Mouse (Mus musculus): ENCODE results near the gene Nemf. TPM values are rescaled to one million over a fixed set of nuclear protein-coding genes. Genes with fewer than 3 reads are reported as not detected.

Gene Nemf
- polyA plus RNA-seq, 1 experiment = 43.5 TPM

DNA sequence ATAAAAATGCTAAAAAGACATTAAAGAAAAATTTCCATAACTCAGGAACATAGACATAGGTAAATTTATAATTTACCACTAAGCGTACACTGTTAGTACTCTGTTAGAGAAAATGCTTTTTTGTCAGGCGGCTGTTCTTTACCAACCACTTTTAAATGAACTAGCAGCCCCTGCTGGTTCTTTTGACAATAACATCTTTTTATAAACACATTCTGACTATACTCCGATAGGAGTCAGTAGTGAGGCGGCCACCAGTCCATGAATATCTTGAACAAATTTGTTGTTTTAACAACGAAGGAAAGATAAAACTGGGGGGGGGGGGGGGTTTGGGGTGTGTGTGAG, 3.7 kb upstream of the Nemf start:
- TF ChIP-seq POLR2A (IDR thresholded peaks at IDR 0.05; ENCODE audit: borderline replicate concordance, control insufficient read depth, low read depth, low read length) (no peak), CTCF (IDR thresholded peaks at IDR 0.05; ENCODE audit: control insufficient read depth, insufficient read depth, low read length) (0 out of 2 replicates have a peak, but pooled peaks have one; percentile 6)
- Histone ChIP-seq H3K4me3 (replicated peaks; ENCODE audit: control insufficient read depth, low read depth, low read length) (no peak overlapping the region), H3K27ac (ENCODE audit: control insufficient read depth, insufficient read depth, low read depth, low read length, poor library complexity) (no peak overlapping the region), H3K4me1 (ENCODE audit: control insufficient read depth, insufficient read depth, low read length) (no peaks in the 10 kb centered on the region; the same call in 1 of the 2 replicates)
- WGBS = 8% methylated on average over 5 of the region's 5 CpGs

- 6% methylated on average over 13 of the region's 13 CpGs for WGBS
- Histone ChIP-seq H3K27ac (ENCODE audit: control insufficient read depth, insufficient read depth, low read depth, low read length, poor library complexity) (no peak overlapping the region), H3K4me1 (ENCODE audit: control insufficient read depth, insufficient read depth, low read length) (no peaks in the 10 kb centered on the region; the same call in 1 of the 2 replicates), H3K4me3 (replicated peaks; ENCODE audit: control insufficient read depth, low read depth, low read length) (peak overlapping the region; percentile 80)
- no peak for TF ChIP-seq CTCF (IDR thresholded peaks at IDR 0.05; ENCODE audit: control insufficient read depth, insufficient read depth, low read length)
- TF ChIP-seq POLR2A (IDR thresholded peaks at IDR 0.05; ENCODE audit: borderline replicate concordance, control insufficient read depth, low read depth, low read length) = no peak
Measured at GRCm38 (mm10) chr12:69357300-69357646, 308 bp upstream of the Nemf start.

DNA sequence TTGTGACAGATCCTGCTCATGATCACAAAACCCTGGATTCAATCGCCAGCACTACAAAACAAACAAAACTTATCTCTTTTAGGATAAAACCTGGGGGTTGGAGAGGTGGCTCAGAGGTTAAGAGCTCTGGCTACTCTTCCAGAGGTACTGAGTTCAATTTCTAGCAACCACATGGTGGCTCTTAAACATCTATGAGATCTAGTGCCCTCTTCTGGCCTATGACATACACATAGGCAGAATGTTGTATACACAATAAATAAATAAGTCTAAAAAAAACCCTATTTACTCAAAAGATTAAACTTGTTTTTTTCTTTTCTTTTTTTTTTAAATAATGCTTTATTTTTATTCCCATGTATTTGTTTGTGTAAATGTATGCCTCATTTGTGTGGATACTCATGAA, 5.3 kb downstream of the Nemf start:
- TF ChIP-seq CTCF (IDR thresholded peaks at IDR 0.05; ENCODE audit: control insufficient read depth, insufficient read depth, low read length) = no peak
- no peak for TF ChIP-seq POLR2A (IDR thresholded peaks at IDR 0.05; ENCODE audit: borderline replicate concordance, control insufficient read depth, low read depth, low read length)
- WGBS = 93% methylated on average over 1 of the region's 1 CpGs
- no peaks in the 10 kb centered on the region; the same call in 1 of the 2 replicates for H3K4me1 ChIP-seq (ENCODE audit: control insufficient read depth, insufficient read depth, low read length)
- no peak overlapping the region for H3K27ac ChIP-seq (ENCODE audit: control insufficient read depth, insufficient read depth, low read depth, low read length, poor library complexity)
- no peak overlapping the region for H3K4me3 ChIP-seq (replicated peaks; ENCODE audit: control insufficient read depth, low read depth, low read length)

DNA sequence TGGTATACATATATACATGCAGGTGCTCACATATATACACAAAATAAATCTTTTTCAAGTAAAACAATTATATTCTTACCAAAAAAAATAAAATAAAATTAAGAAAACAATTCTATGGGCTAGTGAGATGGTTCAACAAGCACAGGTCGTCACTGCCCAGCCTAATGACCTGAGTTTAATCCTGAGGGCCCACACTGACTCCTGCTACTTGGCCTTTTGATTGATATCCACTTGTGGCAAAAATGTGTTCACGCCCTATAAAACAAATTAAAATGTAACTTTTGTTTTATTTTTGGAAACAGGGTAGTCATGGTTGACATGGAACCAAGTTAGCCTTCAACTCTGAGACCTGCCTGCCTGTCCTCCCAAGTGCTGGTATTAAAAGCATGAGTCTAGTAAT, 7.0 kb downstream of the Nemf start:
- Histone ChIP-seq H3K4me1 (ENCODE audit: control insufficient read depth, insufficient read depth, low read length) (no peaks in the 10 kb centered on the region), H3K27ac (ENCODE audit: control insufficient read depth, insufficient read depth, low read depth, low read length, poor library complexity) (no peak overlapping the region), H3K4me3 (replicated peaks; ENCODE audit: control insufficient read depth, low read depth, low read length) (no peak overlapping the region)
- TF ChIP-seq CTCF (IDR thresholded peaks at IDR 0.05; ENCODE audit: control insufficient read depth, insufficient read depth, low read length) (no peak), POLR2A (IDR thresholded peaks at IDR 0.05; ENCODE audit: borderline replicate concordance, control insufficient read depth, low read depth, low read length) (no peak)
- WGBS = 83% methylated on average over 2 of the region's 2 CpGs

GRCm38 (mm10) chr12:69333547-69333946, 23.4 kb downstream of the Nemf start:
- WGBS = 76% methylated on average over 2 of the region's 2 CpGs
- TF ChIP-seq POLR2A (IDR thresholded peaks at IDR 0.05; ENCODE audit: borderline replicate concordance, control insufficient read depth, low read depth, low read length) (no peak), CTCF (IDR thresholded peaks at IDR 0.05; ENCODE audit: control insufficient read depth, insufficient read depth, low read length) (no peak)
- Histone ChIP-seq H3K27ac (ENCODE audit: control insufficient read depth, insufficient read depth, low read depth, low read length, poor library complexity) (no peak overlapping the region; the same call in 1 of the 2 replicates), H3K4me1 (ENCODE audit: control insufficient read depth, insufficient read depth, low read length) (no peaks in the 10 kb centered on the region; the same call in 1 of the 2 replicates), H3K4me3 (replicated peaks; ENCODE audit: control insufficient read depth, low read depth, low read length) (no peak overlapping the region)

DNA sequence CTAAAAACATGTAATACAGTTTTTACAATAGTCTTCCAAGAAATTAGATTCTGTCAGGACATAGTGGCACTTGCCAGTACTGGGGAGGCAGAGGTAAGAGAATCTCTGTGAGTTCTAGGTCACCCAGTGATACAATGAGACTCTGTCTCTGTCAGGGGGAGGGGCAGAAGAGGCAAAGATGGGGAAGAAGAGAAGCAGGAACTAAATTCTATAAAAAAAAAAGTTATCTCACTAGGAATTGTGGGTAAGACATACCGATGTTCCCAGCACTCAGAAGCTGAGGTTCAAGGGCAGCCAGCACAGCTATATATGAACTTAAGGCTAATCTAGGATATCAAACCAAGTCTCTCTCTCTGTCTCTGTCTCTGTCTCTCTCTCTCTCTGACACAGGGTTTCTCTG, 24.8 kb downstream of the Nemf start:
- Histone ChIP-seq H3K4me1 (ENCODE audit: control insufficient read depth, insufficient read depth, low read length) (no peaks in the 10 kb centered on the region; the same call in 1 of the 2 replicates), H3K4me3 (replicated peaks; ENCODE audit: control insufficient read depth, low read depth, low read length) (no peak overlapping the region), H3K27ac (ENCODE audit: control insufficient read depth, insufficient read depth, low read depth, low read length, poor library complexity) (peak overlapping the region; percentile 62)
- TF ChIP-seq POLR2A (IDR thresholded peaks at IDR 0.05; ENCODE audit: borderline replicate concordance, control insufficient read depth, low read depth, low read length) (no peak), CTCF (IDR thresholded peaks at IDR 0.05; ENCODE audit: control insufficient read depth, insufficient read depth, low read length) (no peak)
- 14% methylated on average over 1 of the region's 1 CpGs for WGBS

GRCm38 (mm10) chr12:69331187-69331586, 25.8 kb downstream of the Nemf start:
- TF ChIP-seq POLR2A (IDR thresholded peaks at IDR 0.05; ENCODE audit: borderline replicate concordance, control insufficient read depth, low read depth, low read length) = no peak
- no peak for TF ChIP-seq CTCF (IDR thresholded peaks at IDR 0.05; ENCODE audit: control insufficient read depth, insufficient read depth, low read length)
- H3K27ac ChIP-seq (ENCODE audit: control insufficient read depth, insufficient read depth, low read depth, low read length, poor library complexity) = no peak overlapping the region
- WGBS = 43% methylated on average over 3 of the region's 3 CpGs
- H3K4me1 ChIP-seq (ENCODE audit: control insufficient read depth, insufficient read depth, low read length) = no peaks in the 10 kb centered on the region; the same call in 1 of the 2 replicates
- H3K4me3 ChIP-seq (replicated peaks; ENCODE audit: control insufficient read depth, low read depth, low read length) = no peak overlapping the region

DNA sequence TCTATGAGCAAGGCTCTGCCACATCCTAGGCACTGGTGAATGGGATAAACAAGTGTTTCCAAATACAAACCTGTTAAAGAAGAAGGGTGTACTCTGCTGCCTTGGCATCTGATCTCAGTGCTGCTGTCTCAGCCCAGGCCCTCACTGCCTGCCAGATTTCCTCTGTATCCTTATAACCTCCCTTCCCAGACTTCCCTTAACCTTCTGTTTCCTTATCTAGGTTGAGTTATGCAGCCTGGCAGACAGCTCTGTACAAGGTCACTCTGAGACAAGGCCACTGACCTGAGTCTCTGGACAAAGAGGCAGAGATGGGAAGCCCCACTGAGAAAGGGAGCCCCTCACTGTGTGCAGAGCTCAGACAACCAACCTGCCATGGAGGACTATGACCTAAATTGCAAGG, 38.5 kb downstream of the Nemf start:
- Histone ChIP-seq H3K27ac (ENCODE audit: control insufficient read depth, insufficient read depth, low read depth, low read length, poor library complexity) (no peak overlapping the region), H3K4me1 (ENCODE audit: control insufficient read depth, insufficient read depth, low read length) (no peaks in the 10 kb centered on the region), H3K4me3 (replicated peaks; ENCODE audit: control insufficient read depth, low read depth, low read length) (no peak overlapping the region)
- TF ChIP-seq CTCF (IDR thresholded peaks at IDR 0.05; ENCODE audit: control insufficient read depth, insufficient read depth, low read length) (no peak), POLR2A (IDR thresholded peaks at IDR 0.05; ENCODE audit: borderline replicate concordance, control insufficient read depth, low read depth, low read length) (no peak)

DNA sequence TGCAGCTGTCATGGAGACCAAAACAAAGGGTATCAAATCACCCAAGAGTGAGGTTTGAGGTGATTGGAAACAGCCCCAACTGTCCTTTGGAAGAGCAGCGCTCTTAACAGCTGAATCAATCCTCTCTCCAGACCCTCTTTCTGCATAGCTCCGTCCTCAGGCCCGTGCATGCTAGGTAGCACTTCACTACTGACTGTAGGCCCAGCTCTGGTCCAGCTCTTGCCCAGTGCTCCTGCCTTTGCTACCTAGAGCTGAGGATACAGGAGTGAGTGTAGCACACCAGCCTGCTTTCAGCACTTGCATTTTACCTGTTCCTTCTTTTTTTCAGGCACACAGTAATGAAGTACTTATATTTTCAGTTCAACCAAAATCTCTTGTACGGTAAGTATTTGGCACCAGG, 47.3 kb downstream of the Nemf start:
- TF ChIP-seq CTCF (IDR thresholded peaks at IDR 0.05; ENCODE audit: control insufficient read depth, insufficient read depth, low read length) = no peak
- Histone ChIP-seq H3K4me1 (ENCODE audit: control insufficient read depth, insufficient read depth, low read length) (no peaks in the 10 kb centered on the region), H3K27ac (ENCODE audit: control insufficient read depth, insufficient read depth, low read depth, low read length, poor library complexity) (no peak overlapping the region), H3K4me3 (replicated peaks; ENCODE audit: control insufficient read depth, low read depth, low read length) (no peak overlapping the region)
- WGBS = 91% methylated on average over 4 of the region's 4 CpGs

All from bone marrow, adult 2 months (tissue).